In the genomic region with DNA sequence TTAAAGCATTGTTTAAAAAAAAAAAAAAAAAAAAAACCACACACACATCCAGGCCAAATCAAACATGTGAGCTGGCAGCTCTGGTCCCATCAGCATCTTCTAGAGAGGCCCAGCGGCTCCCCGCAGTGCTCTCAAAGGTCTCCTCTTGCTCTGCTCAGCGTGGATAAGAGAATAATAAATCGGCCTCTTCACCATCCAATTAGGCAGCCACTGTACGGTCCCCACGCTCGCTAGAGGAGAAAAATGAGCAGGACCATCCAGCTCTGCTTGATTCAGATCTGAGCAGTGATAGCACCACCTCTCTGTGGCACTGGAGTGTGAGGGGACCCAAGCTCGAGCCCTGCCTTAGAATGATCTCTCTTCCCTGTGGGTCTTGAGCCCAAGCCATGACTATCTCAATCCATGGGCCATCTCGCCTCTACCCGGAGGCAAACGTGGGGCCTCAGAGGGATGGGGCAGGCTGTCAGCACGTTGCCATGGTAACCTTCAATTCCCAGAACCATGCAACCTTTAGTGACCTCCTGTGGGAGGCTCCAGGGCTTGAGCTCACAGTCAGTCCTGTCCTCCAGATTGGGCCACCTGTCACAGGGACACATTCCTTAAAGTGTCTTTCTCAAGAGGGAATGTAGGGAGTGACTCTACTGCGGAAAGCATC, we compare ENCODE assay signal across 17 mouse cellular contexts.
DNase-seq lines count a peak whose midpoint lies in the region; ATAC-seq and TF ChIP-seq lines count a peak whose summit lies in the region.
"Had no signal": no experiment of that assay in that cellular context is flagged by ENCODE, and none has a peak within 500 bp of the region (broad histone marks: within the 10 kb centered on the region; RNA-seq: fewer than 3 reads in every experiment).

No protein-coding gene starts in this region.

- H3K4me3 ChIP-seq in intestine, embryonic 14.5 days (ENCODE audit: low read depth, low read length), result no peak overlapping the region
- H3K4me3 ChIP-seq in intestine, embryonic 16.5 days (ENCODE audit: low read length), result no peak overlapping the region
- no peak overlapping the region for H3K4me3 ChIP-seq in hindbrain, postnatal 0 days (ENCODE audit: low read length)
- H3K4me3 ChIP-seq in neural tube, embryonic 15.5 days (replicated peaks), result no peak overlapping the region
- H3K4me3 ChIP-seq in heart, embryonic 10.5 days, result no peak overlapping the region
- H3K4me3 ChIP-seq: liver, embryonic 13.5 days; myocyte had no signal

- H3K4me1 ChIP-seq in intestine, embryonic 14.5 days (replicated peaks; ENCODE audit: control insufficient read depth, insufficient read depth, low read length), result peaks cover 13% of the 10 kb centered on the region
- peaks cover 8% of the 10 kb centered on the region for H3K4me1 ChIP-seq in intestine, embryonic 16.5 days (ENCODE audit: control insufficient read depth, insufficient read depth, low read length)
- peaks cover 10% of the 10 kb centered on the region; the same call in 1 of the 2 replicates for H3K4me1 ChIP-seq in hindbrain, postnatal 0 days (ENCODE audit: insufficient read depth, low read length)
- peaks cover 24% of the 10 kb centered on the region for H3K4me1 ChIP-seq in neural tube, embryonic 15.5 days
- peaks cover 11% of the 10 kb centered on the region; the same call in 1 of the 2 replicates for H3K4me1 ChIP-seq in heart, embryonic 10.5 days

- no peaks in the 10 kb centered on the region for H3K9me3 ChIP-seq in intestine, embryonic 14.5 days (ENCODE audit: control insufficient read depth, low read length)
- H3K9me3 ChIP-seq in intestine, embryonic 16.5 days (ENCODE audit: control insufficient read depth, low read length), result no peaks in the 10 kb centered on the region
- H3K9me3 ChIP-seq in hindbrain, postnatal 0 days (ENCODE audit: low read length), result no peaks in the 10 kb centered on the region
- no peaks in the 10 kb centered on the region for H3K9me3 ChIP-seq in neural tube, embryonic 15.5 days (replicated peaks)
- no peaks in the 10 kb centered on the region for H3K9me3 ChIP-seq in heart, embryonic 10.5 days
- H3K9me3 ChIP-seq: liver, embryonic 13.5 days had no signal

- no peaks in the 10 kb centered on the region for H3K27me3 ChIP-seq in intestine, embryonic 14.5 days (replicated peaks; ENCODE audit: control insufficient read depth, insufficient read depth, low read length)
- no peaks in the 10 kb centered on the region; the same call in 1 of the 2 replicates for H3K27me3 ChIP-seq in intestine, embryonic 16.5 days (replicated peaks; ENCODE audit: control insufficient read depth, insufficient read depth, low read length)
- H3K27me3 ChIP-seq in hindbrain, postnatal 0 days (ENCODE audit: insufficient read depth, low read length), result 0 out of 2 replicates have a peak, but pooled peaks cover 2% of the 10 kb centered on the region
- peaks cover 50% of the 10 kb centered on the region for H3K27me3 ChIP-seq in neural tube, embryonic 15.5 days (replicated peaks)
- peaks cover 97% of the 10 kb centered on the region for H3K27me3 ChIP-seq in heart, embryonic 10.5 days (ENCODE audit: insufficient read depth, poor library complexity, severe bottlenecking)

- H3K9ac ChIP-seq in intestine, embryonic 14.5 days (ENCODE audit: low read length), result no peak overlapping the region
- no peak overlapping the region for H3K9ac ChIP-seq in intestine, embryonic 16.5 days (ENCODE audit: low read depth, low read length)
- H3K9ac ChIP-seq in hindbrain, postnatal 0 days (replicated peaks; ENCODE audit: low read length), result no peak overlapping the region
- no peak overlapping the region for H3K9ac ChIP-seq in neural tube, embryonic 15.5 days (replicated peaks)
- H3K9ac ChIP-seq: liver, embryonic 13.5 days had no signal

- no peaks in the 10 kb centered on the region for H3K36me3 ChIP-seq in intestine, embryonic 14.5 days (ENCODE audit: control insufficient read depth, insufficient read depth, low read length)
- no peaks in the 10 kb centered on the region for H3K36me3 ChIP-seq in intestine, embryonic 16.5 days (ENCODE audit: control insufficient read depth, insufficient read depth, low read length)
- H3K36me3 ChIP-seq in hindbrain, postnatal 0 days (ENCODE audit: insufficient read depth, low read length), result no peaks in the 10 kb centered on the region
- no peaks in the 10 kb centered on the region for H3K36me3 ChIP-seq in neural tube, embryonic 15.5 days
- H3K36me3 ChIP-seq in heart, embryonic 10.5 days, result no peaks in the 10 kb centered on the region
- H3K36me3 ChIP-seq: G1E; liver, embryonic 13.5 days had no signal

- 49% methylated on average over 13 of the region's 13 CpGs for WGBS in intestine, embryonic 14.5 days
- WGBS in intestine, embryonic 16.5 days, result 56% methylated on average over 13 of the region's 13 CpGs
- 31% methylated on average over 13 of the region's 13 CpGs for WGBS in hindbrain, postnatal 0 days
- 20% methylated on average over 13 of the region's 13 CpGs for WGBS in neural tube, embryonic 15.5 days
- WGBS in heart, embryonic 10.5 days, result 57% methylated on average over 13 of the region's 13 CpGs

- no peak overlapping the region for H3K4me2 ChIP-seq in intestine, embryonic 14.5 days (ENCODE audit: low read length)
- H3K4me2 ChIP-seq in intestine, embryonic 16.5 days (ENCODE audit: low read depth, low read length), result no peak overlapping the region
- no peak overlapping the region for H3K4me2 ChIP-seq in hindbrain, postnatal 0 days (ENCODE audit: low read depth, low read length)
- H3K4me2 ChIP-seq in neural tube, embryonic 15.5 days, result no peak overlapping the region
- H3K4me2 ChIP-seq: liver, embryonic 13.5 days had no signal

- ATAC-seq in intestine, embryonic 14.5 days (replicated peaks; ENCODE audit: low FRiP score, low TSS enrichment, low read depth), result 0 out of 2 replicates have a peak, but pooled peaks have one; percentile 28
- ATAC-seq in intestine, embryonic 16.5 days, result no peak
- ATAC-seq in hindbrain, postnatal 0 days, result peak; percentile 46; the same call in 1 of the 2 replicates
- peak; percentile 48; the same call in 1 of the 2 replicates for ATAC-seq in neural tube, embryonic 15.5 days (ENCODE audit: low FRiP score)

- TF ChIP-seq CTCF in hindbrain, postnatal 0 days (IDR thresholded peaks at IDR 0.05; ENCODE audit: low read depth), result no peak

- no peak for DNase-seq in intestine, embryonic 14.5 days (ENCODE audit: low spot score)
- DNase-seq in embryo, embryonic 11 days, result peak; percentile 67
- peak; percentile 37 for DNase-seq in hindbrain, postnatal 0 days (ENCODE audit: low spot score)
- no peak for DNase-seq in heart, embryonic 10.5 days (ENCODE audit: low spot score)
- DNase-seq in spleen, adult 18-20 months, result no peak
- no peak for DNase-seq in adrenal gland, postnatal 10 days
- DNase-seq: B cell, adult 2 months; cerebellum, postnatal 14 days; heart, adult 18-20 months; heart, postnatal 10 days; kidney, adult 2 months; liver, embryonic 13.5 days; lung, postnatal 36 days had no signal

- no peak overlapping the region for H3K27ac ChIP-seq in intestine, embryonic 14.5 days (ENCODE audit: low read depth)
- no peak overlapping the region for H3K27ac ChIP-seq in intestine, embryonic 16.5 days (ENCODE audit: low read length)
- no peak overlapping the region for H3K27ac ChIP-seq in hindbrain, postnatal 0 days
- H3K27ac ChIP-seq in neural tube, embryonic 15.5 days (replicated peaks), result no peak overlapping the region
- H3K27ac ChIP-seq in heart, embryonic 10.5 days, result no peak overlapping the region
- H3K27ac ChIP-seq: liver, embryonic 13.5 days had no signal

Comparison
In these comparisons a context has a peak if more than half of its experiments do, and no peak if none do; other contexts are left out.
1. DNase-seq: peak in embryo, embryonic 11 days (single experiment) and hindbrain, postnatal 0 days (single experiment); none in intestine, embryonic 14.5 days (single experiment), heart, embryonic 10.5 days (single experiment), spleen, adult 18-20 months (0 of 2) and adrenal gland, postnatal 10 days (single experiment).